Mouse (Mus musculus) lung, postnatal 0 days (tissue): Measurements from ENCODE around the gene Chchd6. TPM values are rescaled to one million over a fixed set of nuclear protein-coding genes. Genes with fewer than 3 reads are reported as not detected.

Experiments
- ATAC-seq: fragments of 200-750 bp; cut with Nextera tagmentation; 2 replicates; pipeline ENCODE4 v1.8.0; 2017; ENCODE audit warnings: moderate library complexity
- DNase-seq: peaks from one replicate; pipeline ENCODE4 v3.0.0-alpha.2; 2016; ENCODE audit warnings: low spot score
- H3K27ac ChIP-seq: fragments of 300-500 bp; sonication (generic); 2 replicates; pipeline ENCODE4 v1.5.1; 2014; ENCODE audit warnings: antibody characterized with exemption, mild to moderate bottlenecking, low read length, mixed read lengths
- H3K27me3 ChIP-seq: fragments of 300-500 bp; sonication (generic); replicated peaks from 2 replicates; pipeline ENCODE4 v1.6.1; 2014; ENCODE audit warnings: low read length, mixed read lengths; ENCODE audit not compliant: insufficient read depth
- H3K36me3 ChIP-seq: fragments of 300-500 bp; sonication (generic); 2 replicates; pipeline ENCODE4 v1.6.1; 2014; ENCODE audit warnings: low read length, mixed read lengths; ENCODE audit not compliant: insufficient read depth
- H3K4me1 ChIP-seq: fragments of 300-500 bp; sonication (generic); 2 replicates; pipeline ENCODE4 v1.6.1; 2014; ENCODE audit warnings: antibody characterized with exemption, low read depth, low read length, mixed read lengths; ENCODE audit not compliant: insufficient read depth
- H3K4me2 ChIP-seq: fragments of 300-500 bp; sonication (generic); replicated peaks from 2 replicates; pipeline ENCODE4 v1.6.1; 2014; ENCODE audit warnings: low read depth, mild to moderate bottlenecking, low read length, moderate library complexity, mixed read lengths
- H3K4me3 ChIP-seq: fragments of 300-500 bp; sonication (generic); 2 replicates; pipeline ENCODE4 v1.5.1; 2014; ENCODE audit warnings: low read depth, low read length
- H3K9ac ChIP-seq: fragments of 300-500 bp; sonication (generic); replicated peaks from 2 replicates; pipeline ENCODE4 v1.6.1; 2014; ENCODE audit warnings: low read depth, mild to moderate bottlenecking
- H3K9me3 ChIP-seq: fragments of 300-500 bp; sonication (generic); 2 replicates; pipeline ENCODE4 v1.6.1; 2016; ENCODE audit warnings: low read length, mixed read lengths
- CTCF ChIP-seq: IDR thresholded peaks from 2 replicates; pipeline ENCODE4 v1.5.1; 2016; ENCODE audit warnings: antibody characterized with exemption, mild to moderate bottlenecking
- EP300 ChIP-seq: IDR thresholded peaks from 2 replicates; pipeline ENCODE4 v1.6.1; 2016; ENCODE audit warnings: antibody characterized with exemption, mild to moderate bottlenecking, control low read depth
- WGBS: fragments of 180-500 bp; shearing (Covaris S2); extraction: QIAGEN DNeasy Blood & Tissue Kit; methylation state at CpG from one replicate; pipeline ENCODE4 v1.1.7; 2014; 5-methylcytosine and 5-hydroxymethylcytosine counted together
- polyA plus RNA-seq: library from polyadenylated mRNA; unstranded; fragments of >200 nt; fragmentation: Nextera tagmentation; extraction: Ambion mirVana; gene quantifications from 2 replicates; pipeline ENCODE4 v1.2.1, GENCODE M21; 2015

Chchd6 gene
- polyA plus RNA-seq, 1 experiment from 2014 or later: 25.0 TPM

DNA sequence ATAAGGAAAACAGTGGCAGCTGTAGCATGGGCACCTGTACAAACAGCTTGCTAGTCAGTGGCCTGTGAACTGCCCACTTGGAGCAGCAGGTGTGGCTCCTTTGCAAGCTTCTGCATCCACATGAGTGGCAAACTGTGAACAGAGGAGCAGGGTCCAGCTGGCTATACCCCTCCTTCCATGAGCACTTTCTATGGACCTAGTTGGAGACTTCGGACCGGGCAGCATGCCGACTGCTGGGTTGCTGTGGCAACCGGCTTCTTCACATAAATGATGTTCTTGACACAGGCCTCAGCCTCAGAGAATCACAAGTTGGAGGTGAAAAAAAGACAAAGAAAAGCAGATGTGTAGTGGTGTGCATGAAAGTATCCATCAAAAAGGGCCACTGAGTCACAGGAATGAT, 154.8 kb downstream of the Chchd6 start:
- H3K9me3 ChIP-seq: no peaks in the 10 kb centered on the region
- ATAC-seq (no peak), DNase-seq (no peak)
- WGBS: 59% methylated on average over 4 of the region's 4 CpGs
- no peaks in the 10 kb centered on the region for H3K27me3 ChIP-seq
- no peaks in the 10 kb centered on the region for H3K36me3 ChIP-seq
- H3K4me2 ChIP-seq: no peak overlapping the region
- no peak overlapping the region for H3K27ac ChIP-seq
- TF ChIP-seq EP300 (no peak), CTCF (no peak)
- no peaks in the 10 kb centered on the region for H3K4me1 ChIP-seq
- H3K4me3 ChIP-seq: no peak overlapping the region
- H3K9ac ChIP-seq: no peak overlapping the region

DNA sequence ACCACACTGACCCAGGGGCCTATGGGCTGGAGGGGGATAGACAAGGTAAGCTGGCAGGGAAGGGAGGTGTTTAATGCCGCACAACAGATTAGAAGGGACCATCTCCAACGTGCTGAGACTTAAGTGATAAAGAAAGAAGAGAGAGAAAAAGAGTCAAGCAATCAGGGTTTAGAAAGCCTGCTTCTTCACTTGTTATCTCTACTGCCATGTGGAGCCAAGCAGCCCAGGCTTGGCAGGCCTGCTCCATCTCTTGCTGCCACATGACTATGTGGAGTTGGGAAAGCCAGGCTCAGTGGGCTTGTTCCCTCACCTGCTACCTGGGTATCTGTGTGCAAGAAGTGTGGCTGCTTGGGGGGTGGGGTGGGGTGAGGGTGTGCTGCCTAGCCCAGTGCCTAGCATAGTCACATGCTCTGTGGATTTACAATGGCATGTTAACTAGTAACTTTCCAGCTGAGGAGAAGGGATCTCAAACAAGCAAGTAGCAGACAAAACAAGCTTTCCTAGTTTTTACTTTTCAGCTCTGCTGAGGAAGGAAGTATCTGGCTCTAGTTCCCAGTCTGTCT, 163.5 kb downstream of the Chchd6 start:
- no peak for DNase-seq
- 75% methylated on average over 2 of the region's 2 CpGs for WGBS
- H3K27ac ChIP-seq: no peak overlapping the region

DNA sequence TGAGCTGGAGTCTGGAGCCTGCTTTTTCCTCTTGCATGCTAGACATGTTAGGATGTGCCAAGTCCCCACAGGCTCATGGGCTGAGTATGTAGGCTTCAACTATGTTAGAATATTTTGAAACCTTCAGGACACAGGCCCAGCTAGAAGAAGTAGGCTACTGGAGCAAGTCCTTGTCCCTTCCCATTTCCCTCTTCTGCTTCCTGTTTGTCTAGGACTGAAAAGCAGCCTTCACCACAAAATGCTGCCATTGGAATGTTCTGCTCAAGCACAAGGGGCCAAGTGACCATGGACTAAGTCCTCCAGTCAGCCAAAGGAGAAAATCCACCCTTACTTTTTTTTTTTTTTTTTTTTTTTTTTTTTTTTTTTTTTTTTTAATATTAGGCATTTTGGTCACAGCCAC, 164.7 kb downstream of the Chchd6 start:
- Histone ChIP-seq H3K36me3 (no peaks in the 10 kb centered on the region), H3K27me3 (no peaks in the 10 kb centered on the region), H3K9me3 (no peaks in the 10 kb centered on the region), H3K27ac (no peak overlapping the region), H3K4me1 (no peaks in the 10 kb centered on the region), H3K9ac (no peak overlapping the region), H3K4me2 (no peak overlapping the region), H3K4me3 (no peak overlapping the region)
- no peak for TF ChIP-seq CTCF
- no peak for TF ChIP-seq EP300
- no peak for ATAC-seq
- DNase-seq: no peak

More for the DNA sequence above, 163.5 kb downstream of the Chchd6 start:
- H3K27me3 ChIP-seq: no peaks in the 10 kb centered on the region
- ATAC-seq: no peak
- H3K9ac ChIP-seq: no peak overlapping the region
- TF ChIP-seq EP300 (no peak), CTCF (no peak)
- no peaks in the 10 kb centered on the region for H3K9me3 ChIP-seq
- no peak overlapping the region for H3K4me2 ChIP-seq
- H3K36me3 ChIP-seq: no peaks in the 10 kb centered on the region
- H3K4me3 ChIP-seq: no peak overlapping the region
- no peaks in the 10 kb centered on the region for H3K4me1 ChIP-seq

DNA sequence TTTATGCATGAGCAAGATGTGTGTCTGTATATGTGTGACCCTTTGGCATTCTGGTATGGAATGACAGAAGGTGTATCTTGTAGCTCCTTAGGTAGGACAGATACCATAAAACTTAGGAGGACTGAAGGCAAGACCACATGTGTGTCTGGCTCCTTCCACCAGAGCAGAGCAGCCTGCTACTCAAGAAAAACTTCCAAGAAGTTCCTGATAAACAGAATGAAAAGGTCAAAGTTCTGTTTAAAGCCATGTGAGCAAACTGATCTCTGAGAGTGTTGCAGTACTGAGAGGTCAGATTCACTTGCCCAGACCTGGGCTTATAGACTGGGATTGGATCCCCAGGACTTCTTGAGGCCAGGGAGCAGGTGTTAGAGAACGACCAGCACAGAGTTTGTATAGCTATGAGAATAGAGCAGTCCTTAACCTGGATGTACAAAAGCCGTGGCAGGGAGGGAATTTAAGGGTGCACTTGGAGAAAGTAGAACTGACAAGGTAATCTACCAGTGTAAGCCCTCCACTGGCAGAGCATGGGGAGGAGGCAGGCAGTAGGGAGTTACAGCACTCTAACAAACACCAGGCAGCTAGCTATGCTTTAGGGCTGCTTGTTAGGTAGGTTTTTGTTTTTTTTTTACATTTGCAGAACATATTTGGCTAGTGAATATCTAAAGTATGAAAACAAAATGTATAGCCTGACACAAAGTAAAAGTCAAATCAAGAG, 166.6 kb downstream of the Chchd6 start:
- H3K4me2 ChIP-seq: no peak overlapping the region
- TF ChIP-seq CTCF: no peak
- no peak for TF ChIP-seq EP300
- no peaks in the 10 kb centered on the region for H3K36me3 ChIP-seq
- ATAC-seq: no peak
- DNase-seq: no peak
- H3K4me1 ChIP-seq: no peaks in the 10 kb centered on the region
- H3K27ac ChIP-seq: no peak overlapping the region
- no peak overlapping the region for H3K4me3 ChIP-seq
- H3K27me3 ChIP-seq: no peaks in the 10 kb centered on the region
- H3K9ac ChIP-seq: no peak overlapping the region
- 33% methylated on average over 2 of the region's 2 CpGs for WGBS
- H3K9me3 ChIP-seq: no peaks in the 10 kb centered on the region

DNA sequence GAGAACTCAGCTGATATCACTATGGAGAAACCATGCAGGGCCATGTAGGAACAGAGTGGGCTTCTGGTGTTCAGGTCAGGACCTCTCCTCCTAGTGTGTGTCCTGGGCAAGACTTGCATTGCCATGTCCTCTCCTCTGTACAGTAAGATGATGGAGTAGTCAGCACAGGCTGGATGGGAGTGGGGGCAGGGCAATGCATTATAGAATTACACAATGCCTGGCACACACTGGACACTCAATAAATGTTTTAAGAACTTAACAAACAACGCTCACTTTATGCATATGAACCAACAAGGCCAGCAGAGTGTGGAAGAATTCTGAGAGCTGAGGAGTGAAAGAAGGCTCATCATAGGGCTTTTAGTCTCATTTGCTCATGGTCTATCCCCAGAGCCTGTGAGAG, 171.0 kb downstream of the Chchd6 start:
- no peak overlapping the region for H3K4me3 ChIP-seq
- peak overlapping the region; percentile 6; the same call in 1 of the 2 replicates for H3K27ac ChIP-seq
- no peak overlapping the region for H3K9ac ChIP-seq
- no peaks in the 10 kb centered on the region for H3K27me3 ChIP-seq
- H3K4me1 ChIP-seq: no peaks in the 10 kb centered on the region
- no peaks in the 10 kb centered on the region for H3K9me3 ChIP-seq
- TF ChIP-seq CTCF (no peak), EP300 (0 out of 2 replicates have a peak, but pooled peaks have one; percentile 25)
- no peaks in the 10 kb centered on the region for H3K36me3 ChIP-seq
- DNase-seq (peak; percentile 71), ATAC-seq (peak; percentile 17; the same call in 1 of the 2 replicates)
- H3K4me2 ChIP-seq: no peak overlapping the region
- 47% methylated on average over 1 of the region's 1 CpGs for WGBS

DNA sequence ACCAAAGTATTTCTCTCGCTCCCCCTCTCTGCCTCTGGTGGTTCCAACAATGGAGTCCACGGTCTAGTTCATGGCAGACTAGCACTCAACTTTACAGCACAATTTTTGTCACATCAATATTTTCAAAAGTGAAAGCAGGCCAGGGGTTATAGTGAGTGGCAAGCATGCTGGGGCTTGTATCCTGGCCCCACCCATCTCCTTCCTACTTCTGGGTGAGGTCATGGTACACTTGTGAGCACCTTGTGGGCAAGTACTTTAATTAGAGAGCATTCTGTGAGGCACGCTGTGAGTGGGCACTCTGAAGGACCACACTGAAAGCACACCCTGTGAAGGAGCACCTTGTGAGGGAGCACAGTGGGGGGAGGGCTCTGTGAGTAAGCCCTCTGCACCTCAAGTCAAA, 172.8 kb downstream of the Chchd6 start:
- no peaks in the 10 kb centered on the region for H3K36me3 ChIP-seq
- ATAC-seq (peak; percentile 97), DNase-seq (peak; percentile 94)
- 62% methylated on average over 3 of the region's 3 CpGs for WGBS
- no peak overlapping the region for H3K4me3 ChIP-seq
- no peaks in the 10 kb centered on the region for H3K27me3 ChIP-seq
- no peaks in the 10 kb centered on the region for H3K4me1 ChIP-seq
- no peak overlapping the region for H3K4me2 ChIP-seq
- H3K9me3 ChIP-seq: no peaks in the 10 kb centered on the region
- 0 out of 2 replicates have a peak, but pooled peaks have one; percentile 13 for TF ChIP-seq CTCF
- TF ChIP-seq EP300: peak; percentile 98
- H3K27ac ChIP-seq: peak overlapping the region; percentile 51
- H3K9ac ChIP-seq: no peak overlapping the region
